Mouse (Mus musculus): ENCODE results near the gene Gstt1. TPM values are rescaled to one million over a fixed set of nuclear protein-coding genes. Genes with fewer than 3 reads are reported as not detected.
"Not testable (repeated sequence)": the region's sequence is repeated elsewhere in the genome, so short reads cannot be mapped to it uniquely, and the experiment has no call there.

The Gstt1 gene
- 3.0 and 4.3 TPM in 2 replicates for polyA plus RNA-seq (2016; fragmentation: Nextera tagmentation; extraction: Ambion mirVana)

DNA sequence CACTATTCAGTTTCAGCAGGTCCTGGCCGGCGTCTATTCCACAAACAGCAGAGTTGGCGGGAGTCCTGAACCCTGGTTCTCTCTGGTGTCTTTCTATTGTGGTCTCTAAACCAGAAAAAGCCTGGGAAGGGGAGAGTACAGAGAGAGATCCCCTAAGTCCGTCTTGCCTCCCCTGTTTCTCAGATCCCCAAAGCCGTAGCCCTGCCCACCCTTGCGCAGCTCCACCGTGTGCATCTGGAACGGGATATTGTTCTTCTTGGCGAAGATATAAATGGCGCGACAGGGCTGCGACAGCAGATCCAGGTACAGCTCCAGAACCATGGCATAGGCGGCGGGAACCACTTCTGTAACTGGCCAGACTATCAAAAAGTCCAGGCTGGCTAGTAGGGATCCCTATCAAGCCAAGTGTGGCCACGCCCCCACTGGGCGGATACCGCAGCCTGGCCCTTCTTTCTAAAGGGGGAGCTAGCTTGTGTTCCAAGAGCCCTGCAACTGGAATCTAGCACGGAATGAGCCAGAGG is at the start of gene Gstt1:
Gene Gstt1, minus strand, starts transcription at position 409 of the 521 bp plus-strand sequence.
- peaks cover 31% of the 10 kb centered on the region for H3K4me1 ChIP-seq
- H3K27ac ChIP-seq (replicated peaks), result 0 out of 2 replicates have a peak within 1 kb of the TSS, but pooled peaks have one; percentile 14
- peaks cover 45% of the 10 kb centered on the region for H3K27me3 ChIP-seq (replicated peaks; ENCODE audit: low read depth, poor library complexity, severe bottlenecking)
- H3K36me3 ChIP-seq (replicated peaks), result no peaks in the 10 kb centered on the region
- no peaks in the 10 kb centered on the region for H3K9me3 ChIP-seq
- WGBS, result 3% methylated on average over 18 of the region's 18 CpGs
- H3K4me3 ChIP-seq, result peak within 1 kb of the TSS; percentile 58
- peak; percentile 60 for DNase-seq (ENCODE audit: low spot score)

DNA sequence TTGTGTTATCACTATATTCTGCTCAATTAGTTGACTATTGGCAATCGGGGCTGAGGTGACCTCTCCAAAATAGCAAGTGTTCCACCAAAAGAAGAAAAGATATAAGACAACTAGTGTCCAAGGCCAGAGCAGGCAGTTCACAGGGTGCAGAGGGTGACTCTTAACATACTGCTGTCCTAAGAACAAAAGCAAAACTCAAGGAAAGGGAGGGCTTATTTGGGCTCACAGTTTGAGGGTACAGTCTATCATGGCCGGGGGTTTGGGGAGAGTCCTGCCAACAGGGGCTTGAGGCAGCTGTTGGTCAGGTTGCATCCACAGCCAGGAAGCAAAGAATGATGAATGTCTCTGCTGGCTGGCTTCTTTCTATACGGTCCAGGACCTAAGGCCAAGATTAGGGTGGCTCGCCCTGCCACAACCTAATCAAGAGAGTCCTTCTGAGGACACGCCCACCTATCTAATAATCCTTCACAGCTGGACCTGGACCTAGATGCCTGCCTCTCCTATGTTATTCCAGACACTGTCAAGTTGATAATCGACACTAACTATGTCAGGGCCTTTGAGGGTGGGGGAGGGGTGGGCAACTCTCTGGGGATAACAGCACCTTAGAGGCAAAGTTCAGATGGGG is 47.0 kb upstream of the Gstt1 start:
- no peak overlapping the region for H3K27ac ChIP-seq (replicated peaks)
- no peaks in the 10 kb centered on the region for H3K9me3 ChIP-seq
- H3K4me1 ChIP-seq, result peaks cover 8% of the 10 kb centered on the region; the same call in 1 of the 2 replicates
- H3K4me3 ChIP-seq, result no peak overlapping the region
- H3K27me3 ChIP-seq (replicated peaks; ENCODE audit: low read depth, poor library complexity, severe bottlenecking), result no peaks in the 10 kb centered on the region
- no peak for DNase-seq (ENCODE audit: low spot score)
- no peaks in the 10 kb centered on the region for H3K36me3 ChIP-seq (replicated peaks)
- 78% methylated on average over 6 of the region's 6 CpGs for WGBS

DNA sequence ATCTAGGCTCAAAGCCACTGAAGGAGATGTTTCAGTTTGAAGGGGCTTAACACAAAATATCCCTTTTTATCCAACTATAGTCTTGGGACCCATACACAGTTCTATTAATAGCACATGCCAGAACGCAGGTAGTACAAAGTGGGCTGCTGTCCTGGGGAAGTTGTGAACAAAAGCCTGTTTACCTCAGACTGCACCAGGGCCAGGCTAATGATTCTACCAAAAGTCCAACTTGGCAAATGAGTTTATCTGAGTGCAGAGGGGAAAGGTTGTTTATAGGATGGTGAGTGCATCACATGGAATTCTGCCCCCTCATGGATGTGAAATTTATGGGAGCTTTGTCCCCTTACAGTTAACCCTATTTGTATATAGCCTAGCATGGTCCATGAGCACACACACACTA is 46.4 kb upstream of the Gstt1 start:
- Histone ChIP-seq H3K9me3 (no peaks in the 10 kb centered on the region), H3K27me3 (replicated peaks; ENCODE audit: low read depth, poor library complexity, severe bottlenecking) (no peaks in the 10 kb centered on the region), H3K27ac (replicated peaks) (no peak overlapping the region), H3K4me1 (peaks cover 8% of the 10 kb centered on the region; the same call in 1 of the 2 replicates), H3K36me3 (replicated peaks) (no peaks in the 10 kb centered on the region), H3K4me3 (no peak overlapping the region)
- DNase-seq (ENCODE audit: low spot score), result no peak
- 84% methylated on average over 1 of the region's 1 CpGs for WGBS

DNA sequence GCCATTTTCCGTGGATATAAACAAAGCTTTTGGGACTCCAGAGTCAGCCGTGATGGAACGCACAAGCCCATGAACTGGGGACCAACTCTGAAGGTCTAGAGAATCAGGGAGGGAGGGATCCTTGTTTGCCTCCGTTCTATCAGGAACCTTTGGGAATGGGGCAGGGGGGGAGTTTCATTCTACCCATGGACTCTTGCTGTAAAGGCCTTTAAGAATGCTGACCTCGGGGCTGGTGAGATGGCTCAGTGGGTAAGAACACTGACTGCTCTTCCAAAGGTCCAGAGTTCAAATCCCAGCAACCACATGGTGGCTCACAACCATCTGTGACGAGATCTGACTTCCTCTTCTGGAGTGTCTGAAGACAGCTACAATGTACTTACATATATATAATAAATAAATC is 45.5 kb upstream of the Gstt1 start:
- H3K9me3 ChIP-seq; H3K4me1 ChIP-seq; H3K27ac ChIP-seq (replicated peaks); H3K36me3 ChIP-seq (replicated peaks); DNase-seq (ENCODE audit: low spot score); H3K4me3 ChIP-seq; H3K27me3 ChIP-seq (replicated peaks; ENCODE audit: low read depth, poor library complexity, severe bottlenecking): not testable (repeated sequence)
- WGBS, result 82% methylated on average over 6 of the region's 6 CpGs

DNA sequence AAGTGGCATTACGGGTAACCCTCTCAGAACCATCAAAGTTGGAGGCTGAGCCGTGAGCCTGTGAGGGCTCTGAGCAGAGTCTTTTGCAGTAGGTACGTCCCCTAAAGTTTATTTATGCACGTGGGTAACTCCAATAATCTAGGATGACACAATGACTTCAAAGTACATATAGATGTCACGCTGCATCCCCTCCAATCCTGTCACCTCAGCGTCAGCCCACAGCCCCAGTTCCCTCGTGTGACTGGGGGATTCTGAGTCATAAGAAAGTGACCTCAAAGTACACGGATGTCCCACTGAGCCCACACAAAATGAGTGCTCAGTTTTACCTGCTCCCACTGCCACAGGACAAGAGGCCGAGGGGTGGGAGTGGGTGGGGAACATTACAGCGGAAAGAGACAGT is 40.7 kb upstream of the Gstt1 start:
- no peak overlapping the region for H3K27ac ChIP-seq (replicated peaks)
- DNase-seq (ENCODE audit: low spot score), result no peak
- H3K4me3 ChIP-seq, result no peak overlapping the region
- WGBS, result 88% methylated on average over 10 of the region's 10 CpGs
- H3K9me3 ChIP-seq, result no peaks in the 10 kb centered on the region
- H3K36me3 ChIP-seq (replicated peaks), result no peaks in the 10 kb centered on the region
- H3K27me3 ChIP-seq (replicated peaks; ENCODE audit: low read depth, poor library complexity, severe bottlenecking), result peaks cover 7% of the 10 kb centered on the region
- H3K4me1 ChIP-seq, result peaks cover 39% of the 10 kb centered on the region

DNA sequence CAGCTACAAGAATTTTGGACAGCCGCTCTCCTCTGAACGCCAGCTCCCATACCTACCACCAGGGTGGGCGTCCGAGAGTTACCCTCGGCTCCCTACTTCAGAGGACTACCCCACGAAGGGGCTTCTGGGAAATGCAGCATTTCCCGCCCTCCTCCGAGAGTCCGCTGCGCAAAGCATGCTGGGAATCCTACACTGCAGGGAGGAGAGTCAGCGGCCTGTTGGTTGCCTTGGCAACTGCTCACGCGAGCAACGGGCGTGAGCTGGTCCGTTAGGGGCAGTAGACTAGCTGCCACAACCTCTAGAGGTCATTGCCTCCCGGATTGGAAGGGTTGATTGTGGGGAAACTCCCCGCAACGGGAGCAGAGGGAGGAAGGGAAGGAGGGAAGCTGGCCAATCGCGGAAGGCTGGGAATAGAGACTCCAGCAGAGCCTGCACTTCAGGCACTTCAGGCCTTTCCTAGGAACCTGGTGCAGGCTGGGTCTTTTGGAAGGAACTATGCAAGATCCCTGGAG is 38.9 kb upstream of the Gstt1 start, which contains the start of gene Gstt2:
Gene Gstt2, minus strand, starts transcription at position 177 of the 512 bp plus-strand sequence.
- peaks cover 25% of the 10 kb centered on the region for H3K27me3 ChIP-seq (replicated peaks; ENCODE audit: low read depth, poor library complexity, severe bottlenecking)
- peak within 1 kb of the TSS; percentile 87 for H3K27ac ChIP-seq (replicated peaks)
- peaks cover 49% of the 10 kb centered on the region for H3K4me1 ChIP-seq
- peak; percentile 96 for DNase-seq (ENCODE audit: low spot score)
- H3K4me3 ChIP-seq, result peak within 1 kb of the TSS; percentile 57
- no peaks in the 10 kb centered on the region for H3K9me3 ChIP-seq
- WGBS, result under 1% methylated on average over 21 of the region's 21 CpGs
- no peaks in the 10 kb centered on the region for H3K36me3 ChIP-seq (replicated peaks)

DNA sequence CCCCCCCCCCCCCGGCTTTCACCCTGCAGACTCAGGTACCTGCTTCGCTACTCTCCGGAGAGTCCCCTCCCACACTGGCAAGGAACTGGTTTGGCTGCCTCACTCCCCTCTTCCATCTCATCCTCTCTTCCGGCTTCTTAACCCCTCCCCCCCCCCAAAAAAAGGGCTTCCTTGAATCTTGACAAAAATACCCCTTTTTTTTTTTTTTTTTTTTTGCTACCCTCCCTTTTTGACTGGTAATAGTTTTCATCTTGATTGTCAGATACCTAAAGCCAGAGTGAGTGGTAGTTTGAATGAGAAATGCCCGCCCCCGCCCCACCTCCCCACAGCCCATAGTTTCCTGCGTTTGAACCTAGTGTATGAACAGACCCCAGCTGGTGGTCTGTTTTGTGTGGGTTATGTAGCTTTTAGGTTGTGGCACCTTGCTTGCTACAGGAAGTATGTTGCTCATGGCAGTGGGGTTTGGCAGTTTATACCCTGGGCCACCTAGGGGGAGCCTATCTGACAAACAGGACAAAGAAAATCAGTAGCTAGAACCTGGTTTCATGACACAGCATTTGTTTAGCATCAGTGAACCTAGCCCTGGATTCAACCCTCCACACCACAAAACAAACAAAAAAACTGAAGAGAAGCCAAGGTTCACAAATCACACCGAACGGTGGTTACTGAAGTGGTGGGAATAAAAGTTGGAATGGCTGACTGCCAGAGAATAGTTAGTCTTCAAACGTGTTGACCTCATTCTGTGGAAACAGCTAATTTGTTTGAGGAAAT is 37.6 kb upstream of the Gstt1 start:
- peak overlapping the region; percentile 58 for H3K4me3 ChIP-seq
- H3K9me3 ChIP-seq, result no peaks in the 10 kb centered on the region
- no peaks in the 10 kb centered on the region for H3K36me3 ChIP-seq (replicated peaks)
- 20% methylated on average over 10 of the region's 10 CpGs for WGBS
- peaks cover 49% of the 10 kb centered on the region for H3K4me1 ChIP-seq
- 0 out of 2 replicates have a peak overlapping the region, but pooled peaks have one; percentile 66 for H3K27ac ChIP-seq (replicated peaks)
- no peak for DNase-seq (ENCODE audit: low spot score)
- peaks cover 29% of the 10 kb centered on the region for H3K27me3 ChIP-seq (replicated peaks; ENCODE audit: low read depth, poor library complexity, severe bottlenecking)

DNA sequence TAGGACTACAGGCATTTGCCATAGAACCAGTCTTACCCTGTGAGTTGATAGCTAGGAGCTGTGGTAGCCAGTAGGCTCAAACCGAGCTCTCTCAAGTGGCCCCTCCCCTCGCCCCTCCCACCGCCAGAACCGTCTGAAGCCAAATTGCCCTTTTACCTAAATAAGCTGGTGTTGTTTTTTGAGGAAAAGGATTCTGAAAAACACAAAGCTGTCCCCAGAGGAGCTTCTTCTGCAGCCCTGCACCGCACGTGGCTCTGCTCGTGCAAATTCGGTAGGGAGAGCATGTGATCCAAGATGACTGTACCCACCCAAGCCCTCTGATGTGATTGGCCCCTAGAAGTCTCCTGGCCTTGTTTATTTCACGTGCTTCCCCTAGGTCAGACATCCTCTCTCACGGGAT is 36.9 kb upstream of the Gstt1 start:
- no peaks in the 10 kb centered on the region for H3K36me3 ChIP-seq (replicated peaks)
- WGBS, result 1% methylated on average over 10 of the region's 10 CpGs
- H3K4me3 ChIP-seq, result peak overlapping the region; percentile 58
- H3K27me3 ChIP-seq (replicated peaks; ENCODE audit: low read depth, poor library complexity, severe bottlenecking), result peaks cover 29% of the 10 kb centered on the region
- no peaks in the 10 kb centered on the region for H3K9me3 ChIP-seq
- peak overlapping the region; percentile 66 for H3K27ac ChIP-seq (replicated peaks)
- DNase-seq (ENCODE audit: low spot score), result peak; percentile 66
- H3K4me1 ChIP-seq, result peaks cover 49% of the 10 kb centered on the region

DNA sequence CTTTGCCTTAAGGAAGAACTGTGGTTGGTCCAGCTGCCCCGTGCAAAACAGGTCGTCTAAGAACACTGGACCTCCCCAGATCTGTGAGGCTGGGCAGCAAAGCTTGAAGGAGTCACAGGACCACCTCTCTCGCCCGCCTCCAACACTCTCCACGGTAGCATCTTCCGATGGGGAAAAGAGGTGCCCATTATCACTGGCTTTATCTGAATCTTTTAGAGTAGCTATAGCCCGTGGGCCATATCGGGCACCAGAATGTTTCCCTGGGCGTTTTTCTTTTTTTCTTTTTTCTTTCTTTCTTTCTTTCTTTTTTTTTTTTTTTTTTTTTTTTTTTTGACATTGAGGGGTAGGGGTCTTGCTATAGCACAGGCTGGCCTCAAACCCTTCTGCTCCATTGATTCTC is 36.3 kb upstream of the Gstt1 start:
- Histone ChIP-seq H3K27ac (replicated peaks) (peak overlapping the region; percentile 70), H3K4me1 (peaks cover 52% of the 10 kb centered on the region), H3K27me3 (replicated peaks; ENCODE audit: low read depth, poor library complexity, severe bottlenecking) (peaks cover 29% of the 10 kb centered on the region), H3K4me3 (peak overlapping the region; percentile 58), H3K9me3 (no peaks in the 10 kb centered on the region), H3K36me3 (replicated peaks) (no peaks in the 10 kb centered on the region)
- no peak for DNase-seq (ENCODE audit: low spot score)
- WGBS, result 5% methylated on average over 9 of the region's 9 CpGs

DNA sequence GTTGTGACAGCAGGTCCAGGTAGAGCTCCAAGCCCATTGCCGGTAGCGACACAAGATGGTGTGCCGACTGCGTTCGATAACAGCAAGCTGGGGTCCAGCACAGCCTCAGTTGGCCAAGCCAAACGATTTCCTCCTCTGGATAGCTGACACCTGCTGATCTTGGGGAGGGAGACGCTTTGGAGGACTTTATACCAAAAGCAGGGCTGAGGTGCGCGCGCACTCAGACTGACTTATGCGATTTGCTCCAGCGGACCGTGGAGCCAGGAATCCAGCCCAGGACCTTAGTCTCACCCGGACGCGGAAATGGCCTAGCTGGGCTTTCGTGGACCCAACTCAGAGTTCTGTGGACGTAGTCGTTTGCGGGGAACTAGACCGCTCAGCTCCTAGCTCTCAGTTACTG is 35.9 kb upstream of the Gstt1 start:
- Histone ChIP-seq H3K36me3 (replicated peaks) (no peaks in the 10 kb centered on the region), H3K4me1 (peaks cover 52% of the 10 kb centered on the region), H3K9me3 (no peaks in the 10 kb centered on the region), H3K27ac (replicated peaks) (peak overlapping the region; percentile 70), H3K27me3 (replicated peaks; ENCODE audit: low read depth, poor library complexity, severe bottlenecking) (peaks cover 29% of the 10 kb centered on the region), H3K4me3 (peak overlapping the region; percentile 58)
- under 1% methylated on average over 21 of the region's 21 CpGs for WGBS
- peak; percentile 82 for DNase-seq (ENCODE audit: low spot score)

DNA sequence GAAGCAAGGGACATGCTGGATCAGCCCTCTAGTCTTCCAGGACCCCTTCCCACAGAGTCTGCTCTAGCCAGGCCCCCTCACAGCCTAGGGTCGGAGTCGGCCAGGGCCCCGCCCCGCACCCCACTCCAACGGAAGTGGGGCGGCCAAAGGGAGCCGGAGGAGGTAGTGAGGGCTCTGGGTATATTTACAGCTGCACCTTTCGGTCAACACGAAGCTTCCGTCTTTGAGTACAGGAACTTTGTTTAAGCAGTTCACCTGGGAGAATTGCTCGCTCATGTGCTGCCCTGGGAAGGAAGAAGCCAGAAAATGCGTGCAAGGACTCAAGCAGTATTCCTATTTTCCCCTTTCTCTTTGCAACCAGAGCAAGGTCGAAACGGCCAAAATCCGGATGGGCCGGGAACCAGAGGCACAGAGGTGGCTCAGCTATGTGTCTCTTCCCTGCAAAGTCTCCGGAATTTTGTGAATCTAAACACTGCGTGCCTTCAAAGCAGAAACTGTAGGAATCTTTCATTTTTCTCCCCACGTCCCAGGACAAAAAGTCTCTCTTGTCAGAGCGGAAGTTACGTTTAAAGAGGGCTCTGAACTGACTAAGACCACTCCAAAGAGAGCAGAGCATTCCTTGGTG is 35.2 kb upstream of the Gstt1 start:
- Histone ChIP-seq H3K27me3 (replicated peaks; ENCODE audit: low read depth, poor library complexity, severe bottlenecking) (peaks cover 29% of the 10 kb centered on the region), H3K9me3 (no peaks in the 10 kb centered on the region), H3K4me1 (peaks cover 52% of the 10 kb centered on the region), H3K27ac (replicated peaks) (0 out of 2 replicates have a peak overlapping the region, but pooled peaks have one; percentile 41), H3K36me3 (replicated peaks) (no peaks in the 10 kb centered on the region), H3K4me3 (peak overlapping the region; percentile 58)
- DNase-seq (ENCODE audit: low spot score), result peak; percentile 42
- 11% methylated on average over 21 of the region's 21 CpGs for WGBS

DNA sequence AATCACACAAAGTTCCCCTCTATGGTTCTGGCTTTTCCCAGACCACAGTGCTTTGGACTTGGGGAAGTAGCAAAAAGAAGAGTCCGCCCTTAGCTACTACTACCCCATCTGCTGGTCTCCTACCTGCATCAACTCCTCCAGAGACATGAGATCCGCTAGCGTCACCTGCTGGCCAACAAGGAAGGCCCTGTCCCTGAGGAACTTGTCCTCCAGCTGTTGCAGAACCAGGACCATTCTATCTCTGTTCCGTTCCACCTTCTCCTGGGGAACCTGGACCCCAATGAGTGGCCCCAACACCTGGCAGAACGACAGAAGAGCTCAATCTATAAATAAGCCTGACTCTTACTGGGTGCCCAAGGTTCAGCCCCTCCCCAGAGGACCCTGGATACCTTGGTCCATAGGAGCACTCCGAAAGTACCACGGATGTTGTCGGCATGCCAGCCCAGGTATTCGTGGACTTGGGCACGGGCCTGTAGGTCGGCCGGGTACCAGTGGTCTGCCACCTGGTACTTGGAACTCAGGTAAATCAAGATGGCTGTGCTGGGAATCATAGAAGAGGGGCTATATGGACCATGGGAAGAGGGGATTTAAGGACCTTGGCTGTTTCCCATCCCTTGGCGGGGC is 34.0 kb upstream of the Gstt1 start:
- Histone ChIP-seq H3K27me3 (replicated peaks; ENCODE audit: low read depth, poor library complexity, severe bottlenecking) (peaks cover 29% of the 10 kb centered on the region), H3K4me1 (peaks cover 43% of the 10 kb centered on the region), H3K36me3 (replicated peaks) (no peaks in the 10 kb centered on the region), H3K9me3 (no peaks in the 10 kb centered on the region), H3K4me3 (no peak overlapping the region), H3K27ac (replicated peaks) (no peak overlapping the region)
- WGBS, result 67% methylated on average over 13 of the region's 13 CpGs
- peak; percentile 47 for DNase-seq (ENCODE audit: low spot score)
